Mouse (Mus musculus) spleen, adult 2 months (tissue): Measurements from ENCODE around the gene Cdk17.

Source experiments
- CTCF ChIP-seq: fragments of 200-500 bp; IDR thresholded peaks from 2 replicates; pipeline ENCODE4 v1.5.1; 2011; ENCODE audit warnings: mild to moderate bottlenecking, inconsistent platforms; ENCODE audit not compliant: insufficient read depth, insufficient read length, insufficient replicate concordance; ENCODE audit errors: extremely low read depth
- POLR2A ChIP-seq: fragments of 200-500 bp; IDR thresholded peaks from 2 replicates; pipeline ENCODE4 v1.6.1; 2011; ENCODE audit warnings: low read depth, low read length, inconsistent platforms

DNA sequence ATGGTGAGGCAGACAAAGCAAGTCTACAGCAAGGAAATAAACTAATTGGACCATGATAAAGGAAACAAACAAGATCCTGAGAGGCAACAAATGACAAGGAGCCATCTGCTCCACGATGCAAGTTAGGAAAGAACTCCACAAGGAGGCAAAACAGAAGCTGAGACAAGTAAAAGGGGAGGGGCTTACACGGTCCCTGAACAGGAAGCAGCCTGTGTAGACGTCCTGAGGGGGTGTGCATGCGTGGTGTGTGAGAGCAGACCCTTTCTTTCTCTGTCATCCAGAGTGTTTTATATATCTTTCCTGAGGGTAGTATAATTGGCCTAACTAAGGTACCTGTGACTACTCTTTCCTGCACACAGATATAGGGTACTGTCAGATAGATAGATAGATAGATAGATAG lies 19.9 kb upstream of the Cdk17 start:
- no peak for TF ChIP-seq POLR2A
- TF ChIP-seq CTCF = no peak
